Mouse (Mus musculus): ENCODE results near the gene Ncs1. TPM values are rescaled to one million over a fixed set of nuclear protein-coding genes. Genes with fewer than 3 reads are reported as not detected.

Ncs1 gene
- polyA plus RNA-seq, 1 experiment from 2014 or later: 42.8 TPM

GRCm38 (mm10) chr2:31220844-31221243 lies 24.8 kb upstream of the Ncs1 start:
- ATAC-seq (replicated peaks; ENCODE audit: insufficient number of reproducible peaks, low FRiP score, low TSS enrichment): no peak
- no peaks in the 10 kb centered on the region for H3K9me3 ChIP-seq (replicated peaks; ENCODE audit: control insufficient read depth, low read length)
- H3K36me3 ChIP-seq (ENCODE audit: control insufficient read depth, insufficient read depth, low read length): no peaks in the 10 kb centered on the region
- WGBS (ENCODE audit: insufficient replicate concordance): 61% methylated on average over 7 of the region's 7 CpGs
- H3K4me1 ChIP-seq (ENCODE audit: control insufficient read depth, insufficient read depth, low read length): peaks cover 8% of the 10 kb centered on the region; the same call in 1 of the 2 replicates
- no peak overlapping the region for H3K9ac ChIP-seq (ENCODE audit: low read depth, low read length)
- H3K27me3 ChIP-seq (ENCODE audit: control insufficient read depth, insufficient read depth, low read length): no peaks in the 10 kb centered on the region
- H3K27ac ChIP-seq (ENCODE audit: low read depth, low read length): no peak overlapping the region
- H3K4me3 ChIP-seq (ENCODE audit: low read depth, low read length): no peak overlapping the region
- H3K4me2 ChIP-seq: no peak overlapping the region

- no peak for ATAC-seq (replicated peaks; ENCODE audit: insufficient number of reproducible peaks, low FRiP score, low TSS enrichment)
- Histone ChIP-seq H3K36me3 (ENCODE audit: control insufficient read depth, insufficient read depth, low read length) (no peaks in the 10 kb centered on the region), H3K4me3 (ENCODE audit: low read depth, low read length) (no peak overlapping the region), H3K4me2 (no peak overlapping the region), H3K27me3 (ENCODE audit: control insufficient read depth, insufficient read depth, low read length) (no peaks in the 10 kb centered on the region), H3K4me1 (ENCODE audit: control insufficient read depth, insufficient read depth, low read length) (peaks cover 7% of the 10 kb centered on the region; the same call in 1 of the 2 replicates), H3K27ac (ENCODE audit: low read depth, low read length) (no peak overlapping the region), H3K9me3 (replicated peaks; ENCODE audit: control insufficient read depth, low read length) (peaks cover 4% of the 10 kb centered on the region; the same call in 1 of the 2 replicates), H3K9ac (ENCODE audit: low read depth, low read length) (no peak overlapping the region)
- WGBS (ENCODE audit: insufficient replicate concordance): 71% methylated on average over 5 of the region's 5 CpGs
Measured at GRCm38 (mm10) chr2:31221582-31221981, 24.0 kb upstream of the Ncs1 start.

GRCm38 (mm10) chr2:31228768-31229311 lies 16.8 kb upstream of the Ncs1 start:
- H3K9me3 ChIP-seq (replicated peaks; ENCODE audit: control insufficient read depth, low read length): peaks cover 4% of the 10 kb centered on the region; the same call in 1 of the 2 replicates
- no peak for ATAC-seq (replicated peaks; ENCODE audit: insufficient number of reproducible peaks, low FRiP score, low TSS enrichment)
- H3K9ac ChIP-seq (ENCODE audit: low read depth, low read length): no peak overlapping the region
- no peak overlapping the region for H3K4me2 ChIP-seq
- no peaks in the 10 kb centered on the region for H3K36me3 ChIP-seq (ENCODE audit: control insufficient read depth, insufficient read depth, low read length)
- no peaks in the 10 kb centered on the region for H3K27me3 ChIP-seq (ENCODE audit: control insufficient read depth, insufficient read depth, low read length)
- 41% methylated on average over 1 of the region's 1 CpGs for WGBS (ENCODE audit: insufficient replicate concordance)
- H3K27ac ChIP-seq (ENCODE audit: low read depth, low read length): no peak overlapping the region
- H3K4me3 ChIP-seq (ENCODE audit: low read depth, low read length): no peak overlapping the region
- H3K4me1 ChIP-seq (ENCODE audit: control insufficient read depth, insufficient read depth, low read length): no peaks in the 10 kb centered on the region

- peak overlapping the region; percentile 12 for H3K4me3 ChIP-seq (ENCODE audit: low read depth, low read length)
- 31% methylated on average over 23 of the region's 23 CpGs for WGBS (ENCODE audit: insufficient replicate concordance)
- H3K4me1 ChIP-seq (ENCODE audit: control insufficient read depth, insufficient read depth, low read length): peaks cover 6% of the 10 kb centered on the region
- no peaks in the 10 kb centered on the region for H3K9me3 ChIP-seq (replicated peaks; ENCODE audit: control insufficient read depth, low read length)
- H3K9ac ChIP-seq (ENCODE audit: low read depth, low read length): peak overlapping the region; percentile 43; the same call in 1 of the 2 replicates
- H3K27me3 ChIP-seq (ENCODE audit: control insufficient read depth, insufficient read depth, low read length): peaks cover 21% of the 10 kb centered on the region
- no peaks in the 10 kb centered on the region for H3K36me3 ChIP-seq (ENCODE audit: control insufficient read depth, insufficient read depth, low read length)
- ATAC-seq (replicated peaks; ENCODE audit: insufficient number of reproducible peaks, low FRiP score, low TSS enrichment): no peak
- H3K4me2 ChIP-seq: peak overlapping the region; percentile 52
- H3K27ac ChIP-seq (ENCODE audit: low read depth, low read length): no peak overlapping the region
Measured at GRCm38 (mm10) chr2:31239203-31239696, 6.4 kb upstream of the Ncs1 start.

GRCm38 (mm10) chr2:31239833-31240232 lies 5.8 kb upstream of the Ncs1 start:
- peak overlapping the region; percentile 52; the same call in 1 of the 2 replicates for H3K4me2 ChIP-seq
- H3K9me3 ChIP-seq (replicated peaks; ENCODE audit: control insufficient read depth, low read length): no peaks in the 10 kb centered on the region

GRCm38 (mm10) chr2:31241639-31242038 lies 4.0 kb upstream of the Ncs1 start:
- H3K9me3 ChIP-seq (replicated peaks; ENCODE audit: control insufficient read depth, low read length): no peaks in the 10 kb centered on the region
- H3K27ac ChIP-seq (ENCODE audit: low read depth, low read length): no peak overlapping the region
- WGBS (ENCODE audit: insufficient replicate concordance): 9% methylated on average over 7 of the region's 7 CpGs
- no peaks in the 10 kb centered on the region for H3K36me3 ChIP-seq (ENCODE audit: control insufficient read depth, insufficient read depth, low read length)
- H3K4me1 ChIP-seq (ENCODE audit: control insufficient read depth, insufficient read depth, low read length): peaks cover 11% of the 10 kb centered on the region
- H3K9ac ChIP-seq (ENCODE audit: low read depth, low read length): no peak overlapping the region
- H3K4me3 ChIP-seq (ENCODE audit: low read depth, low read length): no peak overlapping the region
- no peak for ATAC-seq (replicated peaks; ENCODE audit: insufficient number of reproducible peaks, low FRiP score, low TSS enrichment)
- no peak overlapping the region for H3K4me2 ChIP-seq
- peaks cover 21% of the 10 kb centered on the region for H3K27me3 ChIP-seq (ENCODE audit: control insufficient read depth, insufficient read depth, low read length)

More at GRCm38 (mm10) chr2:31239833-31240232, 5.8 kb upstream of the Ncs1 start:
- H3K27ac ChIP-seq (ENCODE audit: low read depth, low read length): no peak overlapping the region
- no peak overlapping the region for H3K4me3 ChIP-seq (ENCODE audit: low read depth, low read length)
- no peaks in the 10 kb centered on the region for H3K36me3 ChIP-seq (ENCODE audit: control insufficient read depth, insufficient read depth, low read length)
- H3K4me1 ChIP-seq (ENCODE audit: control insufficient read depth, insufficient read depth, low read length): peaks cover 6% of the 10 kb centered on the region
- H3K9ac ChIP-seq (ENCODE audit: low read depth, low read length): peak overlapping the region; percentile 43; the same call in 1 of the 2 replicates
- ATAC-seq (replicated peaks; ENCODE audit: insufficient number of reproducible peaks, low FRiP score, low TSS enrichment): no peak
- 65% methylated on average over 6 of the region's 6 CpGs for WGBS (ENCODE audit: insufficient replicate concordance)
- H3K27me3 ChIP-seq (ENCODE audit: control insufficient read depth, insufficient read depth, low read length): peaks cover 21% of the 10 kb centered on the region

GRCm38 (mm10) chr2:31244216-31244615 lies 1.4 kb upstream of the Ncs1 start:
- no peak overlapping the region for H3K27ac ChIP-seq (ENCODE audit: low read depth, low read length)
- H3K4me2 ChIP-seq: no peak overlapping the region
- no peak overlapping the region for H3K9ac ChIP-seq (ENCODE audit: low read depth, low read length)
- H3K4me3 ChIP-seq (ENCODE audit: low read depth, low read length): no peak overlapping the region
- ATAC-seq (replicated peaks; ENCODE audit: insufficient number of reproducible peaks, low FRiP score, low TSS enrichment): no peak
- 70% methylated on average over 8 of the region's 8 CpGs for WGBS (ENCODE audit: insufficient replicate concordance)
- no peaks in the 10 kb centered on the region for H3K9me3 ChIP-seq (replicated peaks; ENCODE audit: control insufficient read depth, low read length)
- H3K36me3 ChIP-seq (ENCODE audit: control insufficient read depth, insufficient read depth, low read length): no peaks in the 10 kb centered on the region
- H3K27me3 ChIP-seq (ENCODE audit: control insufficient read depth, insufficient read depth, low read length): peaks cover 21% of the 10 kb centered on the region
- H3K4me1 ChIP-seq (ENCODE audit: control insufficient read depth, insufficient read depth, low read length): peaks cover 34% of the 10 kb centered on the region

- no peaks in the 10 kb centered on the region for H3K9me3 ChIP-seq (replicated peaks; ENCODE audit: control insufficient read depth, low read length)
- peak overlapping the region; percentile 85 for H3K4me3 ChIP-seq (ENCODE audit: low read depth, low read length)
- no peak for ATAC-seq (replicated peaks; ENCODE audit: insufficient number of reproducible peaks, low FRiP score, low TSS enrichment)
- H3K36me3 ChIP-seq (ENCODE audit: control insufficient read depth, insufficient read depth, low read length): no peaks in the 10 kb centered on the region
- peak overlapping the region; percentile 71 for H3K4me2 ChIP-seq
- 17% methylated on average over 5 of the region's 5 CpGs for WGBS (ENCODE audit: insufficient replicate concordance)
- H3K27me3 ChIP-seq (ENCODE audit: control insufficient read depth, insufficient read depth, low read length): peaks cover 21% of the 10 kb centered on the region
- H3K9ac ChIP-seq (ENCODE audit: low read depth, low read length): peak overlapping the region; percentile 91
- H3K27ac ChIP-seq (ENCODE audit: low read depth, low read length): peak overlapping the region; percentile 79
- peaks cover 37% of the 10 kb centered on the region for H3K4me1 ChIP-seq (ENCODE audit: control insufficient read depth, insufficient read depth, low read length)
Measured at GRCm38 (mm10) chr2:31245051-31245450, 572 bp upstream of the Ncs1 start.

Measured in heart, embryonic 11.5 days (tissue).